Mouse (Mus musculus) kidney, adult 11 months (tissue): Measurements from ENCODE around the gene Naa38.

Experiments
- DNase-seq: peaks from one replicate; pipeline ENCODE4 v3.0.0; 2022

The Naa38 gene

DNA sequence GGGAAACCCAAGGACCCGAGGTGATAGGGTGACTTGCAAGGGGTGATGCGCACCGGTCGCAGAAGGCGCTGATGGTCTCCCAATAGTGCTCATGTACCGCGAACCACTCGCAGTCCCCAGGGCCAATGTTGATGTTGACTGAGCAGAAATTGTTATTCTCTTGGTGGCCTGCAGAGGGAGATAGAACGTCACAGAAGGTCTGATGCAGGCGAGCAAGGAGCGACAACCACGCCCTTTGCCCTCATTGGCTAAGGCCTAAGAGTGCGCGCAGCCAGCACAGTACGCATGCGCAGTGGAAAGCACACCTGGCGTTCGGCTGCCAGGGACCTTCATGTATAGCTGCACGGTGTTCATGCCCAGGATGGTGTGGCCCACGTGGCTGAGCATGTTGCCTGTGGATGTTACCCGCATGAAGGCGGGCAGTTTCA is 5.9 kb downstream of the Naa38 start:
- DNase-seq = peak; percentile 93

DNA sequence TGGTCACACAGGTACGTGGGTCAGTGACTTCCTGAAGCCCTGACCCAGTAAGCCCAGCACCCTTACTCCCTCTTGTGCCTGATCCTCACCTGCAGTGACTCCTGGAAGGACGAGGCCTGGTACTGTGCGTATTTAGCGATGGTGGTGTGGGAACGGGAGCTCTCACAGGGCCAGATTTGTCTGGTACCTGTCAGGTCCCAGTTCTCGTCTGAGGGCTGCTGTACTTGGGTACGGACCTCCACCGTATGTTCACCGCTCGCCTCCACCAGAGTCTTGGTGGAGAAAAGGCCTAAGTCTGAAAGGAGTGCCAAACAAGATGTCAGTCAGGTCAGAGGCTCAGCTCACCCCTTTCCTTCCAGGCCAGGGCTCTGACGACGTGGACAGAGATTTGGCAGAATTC is 6.7 kb downstream of the Naa38 start:
- no peak for DNase-seq

DNA sequence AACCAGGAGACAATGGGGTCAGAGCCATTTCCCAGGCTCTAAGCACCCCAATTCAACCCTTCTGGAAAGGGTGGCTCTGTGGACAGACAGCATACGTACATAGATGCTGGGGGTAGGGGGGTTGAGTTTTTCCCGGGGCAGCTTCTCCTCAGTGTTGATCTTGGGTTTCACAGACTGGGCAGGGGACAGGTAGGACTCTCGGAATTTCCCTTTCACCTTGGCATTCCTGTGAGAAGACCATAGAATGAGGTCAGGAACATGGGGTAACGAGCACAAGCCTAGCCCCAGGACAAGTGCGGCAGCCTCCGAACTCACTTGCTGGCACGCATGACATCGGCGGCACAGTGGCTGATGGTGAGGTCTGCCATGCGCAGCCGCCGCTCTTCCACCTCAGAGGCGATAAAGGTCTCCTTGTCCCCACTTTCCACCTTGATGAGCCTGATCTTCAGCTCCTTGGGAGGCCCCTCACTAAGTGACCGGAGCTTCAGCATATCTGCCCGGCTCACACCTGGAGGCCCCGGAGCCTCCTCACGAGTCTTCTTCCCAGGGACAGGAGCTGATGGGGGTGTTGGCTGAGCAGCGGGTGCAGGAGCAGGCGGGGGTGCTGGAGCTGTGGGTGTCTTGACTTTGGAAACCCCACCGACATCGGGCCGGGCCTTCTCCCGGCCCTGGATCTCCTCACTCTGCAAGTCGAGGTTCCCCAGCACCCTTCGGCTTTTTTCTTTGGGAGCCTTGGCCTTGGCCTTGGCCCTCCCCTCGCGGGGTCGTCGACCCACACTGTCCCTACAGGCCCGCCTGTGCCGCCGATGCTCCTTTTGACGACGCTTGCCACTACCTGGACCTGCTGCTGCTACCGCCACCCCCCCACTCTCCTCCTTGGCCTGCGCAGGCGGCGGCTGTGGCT is 8.7 kb downstream of the Naa38 start:
- DNase-seq = no peak

DNA sequence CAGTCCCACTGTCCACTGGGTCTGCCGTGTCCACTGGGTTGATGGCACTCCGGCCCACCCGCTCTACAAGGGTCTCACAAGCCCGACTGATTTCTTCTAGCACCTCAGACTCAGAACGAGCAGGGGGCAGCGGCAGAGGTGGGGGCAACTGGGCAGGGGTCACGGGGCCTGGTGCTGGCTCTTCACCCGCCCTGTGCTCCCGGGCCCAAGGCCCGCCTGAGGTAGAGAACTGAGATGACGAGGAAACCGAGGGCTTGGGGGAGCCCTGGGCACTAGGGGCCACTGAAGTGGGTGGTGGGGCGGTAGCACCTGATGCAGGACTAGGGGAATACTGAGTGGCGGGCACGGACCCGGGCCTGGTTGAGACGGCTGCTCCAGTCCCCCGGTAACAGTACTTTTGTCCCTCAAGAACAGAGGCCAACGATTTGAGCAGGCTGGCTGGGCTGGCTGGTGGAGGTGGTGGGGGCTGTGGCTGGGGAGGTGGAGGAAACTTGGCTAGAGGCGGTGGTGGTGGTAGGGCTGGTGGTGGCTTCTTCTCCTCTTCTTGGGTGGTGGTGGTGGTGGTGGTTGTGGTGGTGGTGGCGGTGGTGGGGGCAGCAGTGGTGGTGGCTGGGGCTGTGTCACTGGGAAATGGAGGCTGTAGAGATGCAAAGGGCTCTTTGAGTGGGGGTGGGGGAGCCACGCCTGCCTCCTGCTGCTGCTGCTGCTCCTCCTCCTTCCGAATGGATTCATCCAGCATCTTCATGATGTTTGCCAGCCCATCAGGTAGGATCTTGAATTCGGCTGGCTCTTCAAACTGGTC is 9.5 kb downstream of the Naa38 start:
- no peak for DNase-seq

DNA sequence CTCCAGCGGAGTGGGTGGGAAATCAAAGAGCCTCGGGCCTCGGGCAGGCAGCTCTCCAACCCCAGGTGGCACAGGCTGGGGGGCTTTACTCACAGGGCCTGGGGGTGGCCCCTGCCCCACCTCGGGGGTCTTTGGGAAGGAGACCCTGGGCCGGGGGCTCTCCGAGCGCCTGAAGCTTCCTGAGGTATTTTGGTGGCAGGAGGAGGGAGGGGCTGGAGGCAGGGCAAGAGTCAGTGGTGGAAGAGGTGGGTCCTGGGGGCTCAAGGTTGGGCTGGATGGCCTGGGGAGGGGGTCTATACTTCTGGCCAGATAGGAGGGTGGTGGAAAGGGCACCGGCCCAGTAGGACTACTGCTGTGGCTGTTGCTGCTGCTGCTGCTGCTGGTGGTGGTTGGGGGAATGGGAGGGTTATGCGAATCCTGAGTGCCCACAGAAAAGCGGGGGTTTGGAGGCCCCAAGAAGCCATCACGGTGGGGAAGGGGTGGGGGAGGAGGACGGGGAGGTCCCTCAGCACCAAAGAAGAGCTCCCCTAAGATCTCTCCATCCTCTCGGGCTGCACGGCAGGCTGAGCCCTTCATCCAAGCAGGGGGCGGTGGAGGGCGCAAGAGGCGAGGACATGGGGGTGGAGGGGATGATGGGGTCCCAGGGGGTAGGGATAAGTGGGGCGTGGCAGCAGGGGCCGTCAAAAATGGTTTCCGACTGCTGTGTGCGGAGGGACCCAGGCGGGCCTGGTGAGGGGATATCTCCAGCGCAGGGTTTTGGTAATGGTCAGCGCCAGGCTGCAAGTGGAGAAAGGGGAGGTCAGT is 10.3 kb downstream of the Naa38 start:
- no peak for DNase-seq

DNA sequence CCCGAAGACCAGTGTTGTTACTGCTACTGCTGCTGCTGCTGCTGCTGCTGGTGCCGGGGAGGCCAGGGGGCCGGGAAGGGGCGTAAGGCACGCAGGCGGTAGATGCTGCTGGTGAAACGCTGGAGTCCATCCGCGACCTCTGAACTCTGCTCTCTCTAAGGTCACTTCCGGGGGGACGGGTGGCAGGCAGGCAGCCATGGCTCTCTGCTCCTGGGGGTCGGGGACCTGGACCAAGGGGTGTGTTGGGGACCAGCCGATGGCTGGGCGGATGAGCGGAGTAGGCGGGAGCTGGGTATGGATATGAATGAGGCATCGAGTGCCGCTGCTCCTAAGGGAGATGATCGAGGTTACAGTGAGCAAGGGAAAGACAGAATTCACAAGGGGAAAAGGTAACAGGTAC is 11.0 kb downstream of the Naa38 start:
- peak; percentile 17 for DNase-seq

DNA sequence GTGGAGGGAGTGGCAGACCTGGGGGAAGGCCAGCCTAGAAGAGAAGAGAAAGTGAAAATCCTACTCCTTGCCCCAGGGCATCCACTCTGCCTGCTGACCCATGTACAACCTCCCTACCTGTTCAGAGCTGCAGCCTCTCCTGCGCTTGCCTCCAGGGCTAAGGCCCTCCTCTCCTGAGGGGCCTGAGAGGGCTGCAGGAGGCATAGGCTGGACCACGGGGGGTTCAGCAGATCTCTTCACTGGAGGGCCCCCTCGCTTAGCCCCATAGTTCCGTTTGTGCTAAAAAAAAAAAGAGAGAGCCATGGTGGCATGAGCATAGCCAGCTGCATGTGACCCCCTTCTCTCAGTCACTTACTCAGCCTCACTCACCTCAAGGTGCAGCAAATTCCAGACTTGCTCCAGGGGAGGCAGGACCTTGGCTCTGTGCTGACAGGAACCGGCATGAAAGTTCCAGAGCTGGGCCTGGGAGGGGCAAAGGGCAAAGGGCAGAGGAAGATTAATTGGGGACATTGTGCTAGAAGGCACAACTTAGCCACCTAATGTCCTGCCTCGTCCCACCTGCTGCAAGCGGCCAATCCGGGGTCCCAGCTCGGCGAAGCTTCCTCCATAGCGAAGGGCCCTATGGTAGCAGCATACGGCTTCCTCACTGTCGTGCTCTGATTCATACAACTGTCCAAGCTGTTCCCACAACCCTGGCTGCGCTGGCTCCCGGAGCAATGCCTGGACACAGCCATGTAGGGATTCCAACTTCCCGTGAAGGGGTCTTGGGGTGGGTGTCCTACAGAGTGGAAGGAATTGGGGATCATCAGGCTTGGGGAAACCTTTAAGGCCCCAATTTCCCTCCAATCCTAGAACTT is 11.8 kb downstream of the Naa38 start:
- peak; percentile 67 for DNase-seq

DNA sequence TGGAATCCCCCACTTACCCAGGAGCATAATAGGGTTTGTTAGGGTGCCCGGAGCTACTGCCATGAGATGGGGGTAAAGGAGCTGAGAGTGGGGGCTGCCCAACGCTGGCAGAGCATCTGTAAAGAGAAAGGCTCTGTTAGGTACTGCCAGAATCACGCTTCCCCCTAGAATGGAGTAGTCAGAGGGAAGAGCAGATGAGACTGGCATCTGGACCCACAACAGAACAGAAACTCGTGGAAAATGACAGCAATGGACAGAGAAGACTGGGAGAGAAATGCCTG is 12.4 kb downstream of the Naa38 start:
- no peak for DNase-seq

DNA sequence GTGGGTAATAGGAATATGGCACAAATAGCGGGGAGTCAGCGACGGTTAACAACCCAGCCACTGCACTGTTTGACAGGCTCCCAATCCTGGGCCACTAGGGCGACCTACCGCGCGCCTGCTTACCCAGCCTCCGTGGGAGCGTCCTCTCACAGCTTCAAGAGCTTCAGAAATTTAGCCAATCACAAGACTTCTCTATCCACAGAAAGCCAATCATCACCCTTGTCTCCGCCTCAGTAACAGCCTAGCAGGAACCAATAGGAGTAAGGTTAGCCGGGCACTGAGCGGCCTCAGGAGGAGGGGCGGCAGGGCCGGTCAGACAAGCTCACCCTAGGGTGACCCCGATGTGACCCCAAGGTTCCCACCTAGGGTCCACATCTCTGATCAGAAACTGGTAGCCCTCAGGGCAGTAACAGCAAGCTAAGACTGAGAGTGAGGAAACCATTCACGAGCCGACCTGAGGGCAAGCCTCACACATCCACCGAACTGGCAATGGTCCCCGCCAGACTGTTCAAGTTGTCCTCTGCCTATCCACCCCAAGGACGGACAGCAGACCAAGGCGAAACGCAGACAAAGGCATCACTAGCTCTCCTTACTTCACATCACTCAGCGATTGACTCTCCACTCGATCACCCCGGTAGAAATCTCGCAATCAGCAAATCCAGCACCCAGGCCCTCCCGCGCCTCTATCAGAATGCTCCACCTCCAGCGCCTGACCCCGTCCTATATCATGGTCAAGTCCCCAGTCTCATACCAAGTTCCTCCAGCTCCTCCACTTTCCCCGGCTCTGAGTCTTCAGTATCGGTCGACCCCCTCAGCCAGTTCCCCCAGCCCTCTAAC is 13.5 kb downstream of the Naa38 start:
- peak; percentile 95 for DNase-seq

DNA sequence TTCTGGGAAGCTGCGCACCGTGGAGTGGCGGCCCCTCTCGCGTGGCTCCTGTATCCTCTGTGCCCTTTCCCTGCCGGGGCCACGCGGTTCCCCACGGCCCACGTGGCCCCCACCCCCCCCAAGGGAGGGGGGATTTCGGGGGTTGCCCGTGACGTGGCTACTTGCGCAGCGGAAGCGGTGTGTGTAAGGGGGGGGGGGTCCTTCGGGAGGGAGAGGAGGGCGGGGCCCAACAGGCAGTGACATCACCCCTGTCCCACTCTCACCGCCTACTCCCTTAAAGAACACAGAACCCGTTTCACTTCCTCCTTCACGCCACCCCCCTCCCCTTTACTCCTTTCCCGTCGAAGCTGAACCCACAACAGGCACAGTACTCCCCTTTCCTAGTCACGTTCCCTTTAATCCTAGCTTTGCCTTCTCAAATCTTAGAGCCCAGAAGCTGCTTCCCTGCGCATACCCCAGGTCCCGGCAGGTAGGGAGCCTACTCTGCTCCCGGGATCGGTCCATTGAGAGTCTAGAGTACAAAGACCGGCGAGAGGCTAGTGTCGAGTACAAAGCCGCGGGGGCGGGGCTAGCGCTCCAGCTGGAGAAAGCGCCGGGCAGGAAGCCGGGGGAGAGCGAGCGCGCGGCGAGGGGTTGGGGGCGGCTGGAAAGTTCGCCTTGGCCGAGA is 14.2 kb downstream of the Naa38 start:
- peak; percentile 89 for DNase-seq

DNA sequence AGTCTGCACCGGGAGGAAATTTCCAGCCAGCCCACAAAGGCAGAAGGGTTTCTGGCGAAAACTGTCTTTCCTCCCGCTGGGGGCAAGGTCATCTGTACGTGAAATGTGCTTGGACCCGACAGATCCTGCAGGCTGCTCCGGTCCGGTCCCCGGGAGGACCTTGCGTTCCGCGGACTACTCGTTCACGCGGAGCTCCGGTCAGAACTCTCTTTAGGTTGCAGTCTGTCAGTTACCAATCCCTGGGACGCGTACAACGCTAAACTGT is 14.7 kb downstream of the Naa38 start:
- no peak for DNase-seq

DNA sequence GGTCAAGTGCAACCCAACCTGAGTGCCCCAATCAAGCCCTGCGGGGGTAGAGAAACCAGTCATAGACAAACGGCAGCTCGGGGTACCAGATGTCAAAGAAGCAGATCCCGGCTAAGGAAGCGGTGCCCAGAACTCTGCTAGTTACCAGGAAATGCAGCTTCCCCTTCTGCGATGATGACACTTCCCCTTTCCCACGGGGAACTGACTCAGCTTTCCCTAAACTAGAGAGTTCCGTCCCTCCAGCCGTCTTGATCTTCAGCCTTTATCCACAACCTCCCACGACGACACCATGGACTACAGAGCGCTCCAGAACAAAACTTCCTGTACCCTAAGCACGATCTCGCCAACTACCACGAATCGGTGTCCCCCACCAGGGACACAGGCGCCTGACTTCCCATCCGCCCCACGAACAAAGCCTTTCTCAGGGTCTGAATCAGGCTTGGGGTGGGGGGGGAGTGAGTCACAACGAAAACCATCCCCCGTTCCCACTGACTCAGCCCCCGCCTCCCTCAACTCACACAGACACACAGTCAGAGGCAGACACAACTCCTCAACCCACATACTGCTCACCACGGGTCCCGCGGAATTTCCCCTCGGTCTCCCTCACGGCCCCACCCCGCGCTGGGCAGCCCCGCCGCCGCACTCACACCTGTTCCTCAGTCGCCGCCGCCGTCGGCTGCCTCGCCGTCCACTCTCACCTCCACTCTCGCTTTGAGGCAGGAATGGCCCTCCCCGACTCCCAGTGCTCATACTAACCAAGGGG is 15.2 kb downstream of the Naa38 start:
- DNase-seq = peak; percentile 61

DNA sequence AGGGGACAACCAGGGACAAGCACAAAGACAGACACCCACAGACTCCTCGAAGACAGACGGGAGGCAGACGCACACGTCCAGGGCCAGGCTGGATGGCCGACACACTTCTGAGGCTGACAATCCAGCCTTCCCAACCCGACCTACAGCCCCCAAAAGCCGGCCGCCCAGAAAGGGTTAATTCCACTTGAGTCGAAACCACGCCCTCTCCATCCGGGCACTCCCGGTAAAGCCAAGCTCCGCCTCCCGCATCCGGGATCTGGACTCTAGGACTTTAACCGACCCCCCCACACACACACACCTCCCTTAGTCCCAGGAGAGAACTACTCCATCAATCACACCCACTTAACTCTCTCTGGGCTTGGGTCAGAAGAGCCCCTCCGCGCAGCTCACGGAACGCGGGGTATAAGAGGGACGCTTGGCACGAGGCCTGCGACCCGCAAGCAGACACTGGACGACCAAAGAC is 15.8 kb downstream of the Naa38 start:
- DNase-seq = peak; percentile 96

DNA sequence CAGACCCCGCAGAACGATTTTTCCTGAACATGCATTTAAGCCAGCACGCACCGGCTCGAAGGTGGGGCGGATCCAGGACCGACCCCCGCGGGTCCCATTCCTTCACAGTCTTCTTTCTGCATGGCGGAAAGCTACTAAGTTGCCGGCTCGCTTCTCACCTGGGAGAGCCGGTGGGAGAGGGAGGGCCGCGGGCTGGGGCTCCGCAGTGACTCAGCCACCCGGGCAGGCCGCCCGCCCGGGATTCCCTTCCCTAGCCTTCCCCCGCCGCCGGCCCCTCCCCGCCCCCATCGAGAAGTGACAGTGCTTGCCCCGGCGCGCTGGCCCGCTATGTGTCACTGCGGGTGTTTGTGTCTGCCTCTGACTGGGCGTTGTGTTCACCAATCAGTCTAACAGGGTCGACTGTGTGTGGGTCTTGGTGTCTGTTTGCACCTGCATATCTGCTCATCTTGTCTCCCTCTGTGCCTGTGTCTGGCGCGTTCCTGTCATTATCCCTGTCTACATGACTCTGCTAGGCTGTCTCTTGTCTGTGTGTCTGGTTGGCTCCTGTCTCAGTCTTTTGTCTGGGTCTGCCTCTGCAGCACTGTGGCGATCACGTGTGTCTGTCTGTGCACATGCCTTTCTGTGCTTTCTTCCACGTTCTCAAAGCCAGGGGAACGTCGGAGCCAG is 16.4 kb downstream of the Naa38 start:
- DNase-seq = peak; percentile 57

DNA sequence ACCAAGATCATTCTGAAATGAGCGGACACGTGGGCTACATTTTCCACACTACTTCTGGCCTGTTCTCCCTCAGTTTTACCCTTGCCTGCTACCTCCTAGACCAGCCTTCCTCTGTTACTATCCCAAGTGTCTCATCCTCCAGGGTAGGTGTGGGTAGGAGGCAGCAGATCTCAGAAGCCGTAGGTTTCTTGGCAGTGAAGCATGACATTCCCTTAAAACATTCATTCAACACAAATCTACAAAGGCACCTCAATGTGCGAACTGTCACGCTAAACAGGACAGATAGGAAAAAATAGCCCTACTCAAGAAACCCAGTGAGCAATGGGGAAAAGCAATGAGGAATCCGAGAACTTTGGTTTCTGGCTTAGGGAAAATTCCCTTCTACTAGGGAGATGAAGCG is 17.3 kb downstream of the Naa38 start:
- DNase-seq = no peak

DNA sequence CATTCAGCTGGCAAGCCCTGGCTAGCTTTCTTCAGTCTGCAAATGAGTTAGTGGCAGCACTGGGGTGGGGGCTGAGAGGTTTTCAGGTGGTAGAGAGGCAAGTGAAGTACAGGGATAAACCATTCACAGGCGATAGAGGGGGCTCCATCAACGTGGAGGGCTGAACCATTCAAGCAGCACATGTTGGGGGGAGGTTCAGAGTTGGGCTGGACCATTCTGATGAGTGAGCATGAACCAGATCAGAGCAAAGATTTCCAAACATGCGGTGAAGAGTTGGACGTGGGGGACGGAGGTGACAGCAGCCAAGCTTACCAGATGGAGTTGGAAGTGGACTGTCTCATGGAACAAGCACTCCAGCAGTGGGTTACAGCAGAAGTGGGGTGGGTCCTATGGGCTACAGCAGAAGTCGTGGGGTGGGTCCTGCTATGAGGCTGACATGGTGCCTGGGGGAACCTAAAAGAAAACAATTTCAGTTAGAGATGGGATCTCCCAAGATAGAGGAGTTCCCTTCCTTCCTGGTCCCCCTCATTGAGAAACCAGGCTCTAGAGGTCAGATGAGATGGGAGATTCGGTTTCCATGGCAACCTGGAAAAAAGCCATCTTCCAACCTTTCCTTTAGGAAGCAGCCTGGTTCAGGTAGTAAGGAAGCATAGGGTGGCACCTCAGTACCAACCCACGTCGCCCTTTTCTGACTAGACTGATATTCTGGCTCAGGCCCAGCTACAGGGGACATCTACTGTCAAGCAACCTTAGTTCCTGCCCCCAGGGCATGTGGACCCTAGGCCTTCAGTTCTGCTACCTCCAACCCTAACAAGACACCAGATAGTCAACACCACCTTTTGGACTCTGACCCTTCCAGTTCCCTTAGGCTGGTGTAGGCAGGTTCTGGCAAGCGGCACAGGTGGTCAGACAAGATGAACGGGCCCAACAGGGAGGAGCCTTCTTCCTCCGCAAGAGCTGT is 18.2 kb downstream of the Naa38 start, which contains the start of gene Kdm6b:
TSS of gene Kdm6b (minus strand) at position 455 of the 961 bp plus-strand sequence.
- DNase-seq = peak; percentile 86

DNA sequence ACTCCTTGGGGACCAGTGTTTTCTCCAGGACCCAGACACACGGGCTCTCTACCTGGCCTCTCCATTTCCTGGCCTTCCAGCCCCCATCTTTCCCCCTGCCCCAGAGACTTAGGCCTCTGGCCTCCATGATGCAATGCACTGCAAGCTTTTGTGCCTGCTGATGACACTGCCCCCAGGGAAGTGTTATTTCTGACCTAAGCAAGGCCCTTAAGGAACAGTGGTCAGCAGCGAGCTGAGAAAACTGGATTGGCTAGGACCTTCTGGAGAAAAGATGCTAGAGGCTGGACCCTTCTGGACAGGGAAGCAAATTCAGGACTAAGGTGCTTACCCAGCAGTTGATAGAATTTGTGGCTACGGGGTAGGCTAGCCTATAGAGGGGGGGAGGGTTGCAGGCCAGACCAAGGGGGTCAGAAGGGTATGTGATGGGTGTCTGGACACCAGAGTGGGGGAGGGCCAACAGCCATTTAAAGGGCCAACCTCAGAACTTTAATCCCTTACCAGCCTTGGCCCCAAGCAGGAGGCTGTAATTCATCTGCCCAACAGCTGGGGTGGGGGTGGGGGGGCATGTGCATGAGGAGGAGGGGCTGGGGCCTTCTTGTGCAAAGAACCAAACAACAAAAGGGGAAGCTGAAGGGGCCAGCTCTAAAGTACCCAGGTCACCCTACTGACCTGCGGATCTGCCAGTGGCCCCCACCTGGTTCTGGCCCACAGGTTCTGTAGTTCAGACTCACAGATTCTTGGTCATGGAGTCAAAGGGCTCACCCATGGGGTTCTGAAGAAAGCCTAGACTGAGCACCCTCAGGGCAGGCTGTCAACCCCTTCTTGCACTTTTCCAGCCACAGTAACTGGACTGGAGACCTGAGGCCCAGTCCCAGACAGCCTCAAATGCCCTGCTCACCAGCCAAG is 19.4 kb downstream of the Naa38 start:
- peak; percentile 21 for DNase-seq
